Mouse (Mus musculus) limb, embryonic 11.5 days (tissue): ENCODE measurements around the gene Sat1. TPM values are rescaled to one million over a fixed set of nuclear protein-coding genes. Genes with fewer than 3 reads are reported as not detected.
"Not testable (repeated sequence)": the region's sequence is repeated elsewhere in the genome, so short reads cannot be mapped to it uniquely, and the experiment has no call there.

ENCODE experiments used
- ATAC-seq: fragments of 200-750 bp; cut with Nextera tagmentation; 2 replicates; pipeline ENCODE4 v1.8.0; 2017; ENCODE audit warnings: low read depth; ENCODE audit not compliant: insufficient number of reproducible peaks, low FRiP score, low TSS enrichment
- DNase-seq: peaks from one replicate; pipeline ENCODE4 v3.0.0-alpha.2; 2015; ENCODE audit warnings: low spot score
- H3K27ac ChIP-seq: fragments of 300-500 bp; sonication (generic); replicated peaks from 2 replicates; pipeline ENCODE4 v1.5.1; 2014; ENCODE audit warnings: low read depth, mild to moderate bottlenecking, low read length
- H3K27me3 ChIP-seq: fragments of 300-500 bp; sonication (generic); 2 replicates; pipeline ENCODE4 v1.6.1; 2014; ENCODE audit warnings: mild to moderate bottlenecking, low read length, mixed read lengths; ENCODE audit not compliant: control insufficient read depth, insufficient read depth
- H3K36me3 ChIP-seq: fragments of 300-500 bp; sonication (generic); 2 replicates; pipeline ENCODE4 v1.6.1; 2014; ENCODE audit warnings: mild to moderate bottlenecking, low read length, moderate library complexity, mixed read lengths; ENCODE audit not compliant: control insufficient read depth, insufficient read depth
- H3K4me1 ChIP-seq: fragments of 300-500 bp; sonication (generic); 2 replicates; pipeline ENCODE4 v1.6.1; 2014; ENCODE audit warnings: low read length, mixed read lengths; ENCODE audit not compliant: control insufficient read depth, insufficient read depth
- H3K4me2 ChIP-seq: fragments of 300-500 bp; sonication (generic); 2 replicates; pipeline ENCODE4 v1.6.1; 2014; ENCODE audit warnings: low read depth, mild to moderate bottlenecking, moderate library complexity; ENCODE audit not compliant: severe bottlenecking
- H3K4me3 ChIP-seq: fragments of 300-500 bp; sonication (generic); 2 replicates; pipeline ENCODE4 v1.5.1; 2014; ENCODE audit warnings: low read depth, low read length
- H3K9ac ChIP-seq: fragments of 300-500 bp; sonication (generic); 2 replicates; pipeline ENCODE4 v1.6.1; 2014; ENCODE audit warnings: mild to moderate bottlenecking, low read length
- H3K9me3 ChIP-seq: fragments of 300-500 bp; sonication (generic); 2 replicates; pipeline ENCODE4 v1.6.1; 2016; ENCODE audit warnings: low read length; ENCODE audit not compliant: control insufficient read depth
- WGBS: fragments of 180-500 bp; shearing (Covaris S2); extraction: QIAGEN DNeasy Blood & Tissue Kit; methylation state at CpG from one replicate; pipeline ENCODE4 v1.1.7; 2014; 5-methylcytosine and 5-hydroxymethylcytosine counted together
- polyA plus RNA-seq: library from polyadenylated mRNA; unstranded; fragments of >200 nt; fragmentation: Nextera tagmentation; extraction: Ambion mirVana; gene quantifications from 2 replicates; pipeline ENCODE4 v1.2.1, GENCODE M21; 2014

Sat1 gene
- polyA plus RNA-seq, 1 experiment from 2014 or later: 76.0 TPM

GRCm38 (mm10) chrX:155205436-155205835 lies 10.8 kb downstream of the Sat1 start:
- not testable (repeated sequence) for H3K27me3 ChIP-seq, H3K4me2 ChIP-seq, H3K9ac ChIP-seq, ATAC-seq, DNase-seq, H3K4me3 ChIP-seq, H3K36me3 ChIP-seq, H3K27ac ChIP-seq, H3K9me3 ChIP-seq, H3K4me1 ChIP-seq
- WGBS: 74% methylated on average over 2 of the region's 2 CpGs

DNA sequence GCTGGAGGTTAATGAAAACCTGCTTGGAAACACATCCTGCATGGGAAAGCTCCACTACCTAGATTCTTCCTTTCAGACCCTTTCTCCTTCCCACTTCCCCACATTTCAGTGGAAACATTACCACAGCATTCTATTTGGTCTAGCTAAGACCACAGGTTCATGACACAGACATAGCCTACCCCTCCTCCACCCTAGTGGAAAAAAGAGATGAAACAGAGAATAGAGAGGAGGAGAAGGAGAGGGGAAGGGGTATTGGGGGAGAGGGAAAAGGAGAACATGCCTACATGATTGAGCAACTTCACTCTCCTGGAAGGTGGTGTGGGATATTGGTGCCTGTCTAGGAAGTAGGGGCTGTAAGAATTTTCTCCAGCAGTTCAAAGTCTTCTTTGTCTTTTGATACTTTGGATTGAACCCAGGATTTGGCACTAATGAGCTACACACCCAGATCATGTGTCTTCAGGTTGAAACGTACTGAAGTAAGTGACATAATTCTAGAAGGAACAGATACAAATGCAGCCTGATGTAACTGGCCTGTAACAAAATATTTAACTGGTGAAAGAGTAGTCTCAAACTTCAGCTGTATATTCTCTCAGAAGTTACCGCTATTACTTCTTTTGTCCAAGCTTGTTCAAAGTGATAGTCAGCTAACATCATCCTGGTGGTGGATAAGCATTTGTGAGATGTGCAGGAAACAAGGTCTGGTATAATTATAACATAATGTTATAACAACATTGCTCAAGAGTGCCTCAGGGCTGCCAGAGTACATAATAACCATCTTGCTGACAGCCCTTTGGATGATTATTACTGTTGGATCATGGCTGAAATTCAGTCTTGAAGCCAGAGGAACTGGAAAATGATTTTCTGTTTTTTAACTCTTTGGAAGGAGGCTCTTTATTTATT lies 13.6 kb downstream of the Sat1 start:
- H3K27me3 ChIP-seq: no peaks in the 10 kb centered on the region
- WGBS: 72% methylated on average over 2 of the region's 2 CpGs
- no peak for DNase-seq

GRCm38 (mm10) chrX:155201799-155202198 lies 14.4 kb downstream of the Sat1 start:
- no peak overlapping the region for H3K27ac ChIP-seq
- WGBS: 73% methylated on average over 1 of the region's 1 CpGs
- ATAC-seq: no peak

More for the DNA sequence above, 13.6 kb downstream of the Sat1 start:
- Histone ChIP-seq H3K9me3 (no peaks in the 10 kb centered on the region), H3K4me3 (no peak overlapping the region), H3K27ac (no peak overlapping the region), H3K36me3 (no peaks in the 10 kb centered on the region), H3K9ac (no peak overlapping the region), H3K4me1 (no peaks in the 10 kb centered on the region), H3K4me2 (no peak overlapping the region)
- ATAC-seq: no peak

DNA sequence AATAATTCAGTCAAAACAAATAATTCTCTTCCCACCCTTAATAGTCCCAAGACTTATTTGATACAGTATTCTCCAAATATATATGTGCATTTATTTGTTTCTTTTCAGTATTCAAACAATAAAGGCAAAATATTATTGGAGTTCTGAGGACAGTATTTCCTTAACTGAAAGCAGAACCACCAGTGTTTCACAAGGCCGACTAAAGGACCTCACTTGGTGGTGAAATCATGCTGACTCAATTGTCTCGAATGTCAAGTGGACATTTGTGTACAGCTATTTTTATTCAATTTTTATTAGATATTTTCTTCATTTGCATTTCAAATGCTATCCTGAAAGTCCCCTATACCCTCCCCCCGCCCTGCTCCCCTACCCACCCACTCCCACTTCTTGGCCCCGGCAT lies 21.3 kb downstream of the Sat1 start:
- H3K36me3 ChIP-seq: no peaks in the 10 kb centered on the region
- no peaks in the 10 kb centered on the region for H3K9me3 ChIP-seq
- DNase-seq (no peak), ATAC-seq (no peak)
- 90% methylated on average over 4 of the region's 4 CpGs for WGBS
- no peak overlapping the region for H3K4me3 ChIP-seq
- no peaks in the 10 kb centered on the region for H3K4me1 ChIP-seq
- no peak overlapping the region for H3K4me2 ChIP-seq
- no peak overlapping the region for H3K27ac ChIP-seq
- H3K9ac ChIP-seq: no peak overlapping the region
- no peaks in the 10 kb centered on the region for H3K27me3 ChIP-seq

More at GRCm38 (mm10) chrX:155201799-155202198, 14.4 kb downstream of the Sat1 start:
- no peak overlapping the region for H3K9ac ChIP-seq
- no peaks in the 10 kb centered on the region for H3K4me1 ChIP-seq
- no peak overlapping the region for H3K4me3 ChIP-seq
- H3K4me2 ChIP-seq: no peak overlapping the region
- H3K27me3 ChIP-seq: no peaks in the 10 kb centered on the region
- DNase-seq: no peak
- no peaks in the 10 kb centered on the region for H3K36me3 ChIP-seq
- no peaks in the 10 kb centered on the region for H3K9me3 ChIP-seq

GRCm38 (mm10) chrX:155193732-155194443 lies 22.4 kb downstream of the Sat1 start:
- Histone ChIP-seq H3K4me1 (no peaks in the 10 kb centered on the region), H3K36me3 (no peaks in the 10 kb centered on the region), H3K9ac (no peak overlapping the region), H3K4me3 (no peak overlapping the region), H3K27ac (no peak overlapping the region), H3K27me3 (no peaks in the 10 kb centered on the region), H3K4me2 (no peak overlapping the region), H3K9me3 (no peaks in the 10 kb centered on the region)
- 73% methylated on average over 5 of the region's 5 CpGs for WGBS
- no peak for ATAC-seq
- DNase-seq: no peak

- WGBS: 85% methylated on average over 4 of the region's 4 CpGs
Observed at GRCm38 (mm10) chrX:155191941-155192340, 24.3 kb downstream of the Sat1 start.

DNA sequence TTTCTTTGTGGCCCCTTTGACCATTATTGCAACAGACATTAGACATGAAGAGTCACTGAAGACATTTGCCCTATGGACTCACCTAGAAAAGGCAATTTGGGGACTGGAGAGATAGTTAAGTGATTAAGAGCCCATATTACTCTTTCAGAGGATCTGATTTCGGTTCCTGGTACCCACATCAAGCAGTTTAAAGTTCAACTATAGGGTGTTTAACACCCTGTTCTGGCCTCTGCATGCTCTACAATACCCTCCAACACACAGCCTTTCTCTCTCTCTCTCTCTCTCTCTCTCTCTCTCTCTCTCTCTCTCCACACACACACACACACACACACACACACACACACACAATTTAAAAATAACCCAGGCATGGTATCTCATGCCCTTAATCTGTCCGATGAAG lies 38.6 kb downstream of the Sat1 start:
- Histone ChIP-seq H3K4me1 (no peaks in the 10 kb centered on the region), H3K27me3 (no peaks in the 10 kb centered on the region), H3K36me3 (no peaks in the 10 kb centered on the region), H3K4me3 (no peak overlapping the region), H3K4me2 (no peak overlapping the region), H3K9me3 (no peaks in the 10 kb centered on the region), H3K27ac (no peak overlapping the region), H3K9ac (no peak overlapping the region)
- DNase-seq (no peak), ATAC-seq (no peak)
- 65% methylated on average over 2 of the region's 2 CpGs for WGBS

More at GRCm38 (mm10) chrX:155191941-155192340, 24.3 kb downstream of the Sat1 start:
- ATAC-seq: no peak
- H3K4me2 ChIP-seq: no peak overlapping the region
- no peak for DNase-seq
- no peak overlapping the region for H3K4me3 ChIP-seq
- H3K4me1 ChIP-seq: no peaks in the 10 kb centered on the region
- H3K36me3 ChIP-seq: no peaks in the 10 kb centered on the region
- H3K27me3 ChIP-seq: no peaks in the 10 kb centered on the region
- H3K27ac ChIP-seq: no peak overlapping the region
- no peaks in the 10 kb centered on the region for H3K9me3 ChIP-seq
- H3K9ac ChIP-seq: no peak overlapping the region

DNA sequence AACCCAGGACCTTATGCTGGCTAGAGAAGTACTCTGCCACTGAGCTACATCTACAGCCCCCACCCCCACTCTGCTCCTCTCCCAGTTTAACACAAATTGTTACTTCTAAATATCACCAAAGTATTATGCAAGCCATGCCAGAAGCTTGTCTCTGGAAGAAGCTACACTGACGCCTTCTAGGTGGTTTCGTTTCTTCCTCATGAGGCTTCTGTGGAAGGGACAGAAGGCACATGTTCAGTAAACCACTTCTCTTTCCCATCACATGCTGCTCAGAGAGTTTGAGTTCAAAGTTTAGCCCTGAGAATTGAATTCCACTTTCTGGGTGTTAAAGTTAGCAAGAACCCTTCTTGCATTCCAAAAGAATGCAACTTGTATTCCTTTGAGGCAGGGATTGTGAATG lies 39.0 kb downstream of the Sat1 start:
- no peaks in the 10 kb centered on the region for H3K4me1 ChIP-seq
- no peaks in the 10 kb centered on the region for H3K27me3 ChIP-seq
- H3K9ac ChIP-seq: no peak overlapping the region
- no peaks in the 10 kb centered on the region for H3K36me3 ChIP-seq
- no peaks in the 10 kb centered on the region for H3K9me3 ChIP-seq
- no peak overlapping the region for H3K27ac ChIP-seq
- H3K4me2 ChIP-seq: no peak overlapping the region
- ATAC-seq (no peak), DNase-seq (no peak)
- WGBS: 82% methylated on average over 2 of the region's 2 CpGs
- no peak overlapping the region for H3K4me3 ChIP-seq
